Mouse (Mus musculus) C3H10T1/2 (cell line): ENCODE results near the gene Fam169a. TPM values are rescaled to one million over a fixed set of nuclear protein-coding genes. Genes with fewer than 3 reads are reported as not detected.

Experiments used
- polyA plus RNA-seq, 2 experiments: library from polyadenylated mRNA; unstranded; fragments of >200 nt; fragmentation: generic; extraction: Trizol; gene quantifications; one replicate each; pipeline ENCODE4 v1.2.1; 2012; ENCODE audit warnings: missing spikeins in 2 of 2

Fam169a gene
- polyA plus RNA-seq: under 1 TPM; 0.01 to 0.05 TPM

DNA sequence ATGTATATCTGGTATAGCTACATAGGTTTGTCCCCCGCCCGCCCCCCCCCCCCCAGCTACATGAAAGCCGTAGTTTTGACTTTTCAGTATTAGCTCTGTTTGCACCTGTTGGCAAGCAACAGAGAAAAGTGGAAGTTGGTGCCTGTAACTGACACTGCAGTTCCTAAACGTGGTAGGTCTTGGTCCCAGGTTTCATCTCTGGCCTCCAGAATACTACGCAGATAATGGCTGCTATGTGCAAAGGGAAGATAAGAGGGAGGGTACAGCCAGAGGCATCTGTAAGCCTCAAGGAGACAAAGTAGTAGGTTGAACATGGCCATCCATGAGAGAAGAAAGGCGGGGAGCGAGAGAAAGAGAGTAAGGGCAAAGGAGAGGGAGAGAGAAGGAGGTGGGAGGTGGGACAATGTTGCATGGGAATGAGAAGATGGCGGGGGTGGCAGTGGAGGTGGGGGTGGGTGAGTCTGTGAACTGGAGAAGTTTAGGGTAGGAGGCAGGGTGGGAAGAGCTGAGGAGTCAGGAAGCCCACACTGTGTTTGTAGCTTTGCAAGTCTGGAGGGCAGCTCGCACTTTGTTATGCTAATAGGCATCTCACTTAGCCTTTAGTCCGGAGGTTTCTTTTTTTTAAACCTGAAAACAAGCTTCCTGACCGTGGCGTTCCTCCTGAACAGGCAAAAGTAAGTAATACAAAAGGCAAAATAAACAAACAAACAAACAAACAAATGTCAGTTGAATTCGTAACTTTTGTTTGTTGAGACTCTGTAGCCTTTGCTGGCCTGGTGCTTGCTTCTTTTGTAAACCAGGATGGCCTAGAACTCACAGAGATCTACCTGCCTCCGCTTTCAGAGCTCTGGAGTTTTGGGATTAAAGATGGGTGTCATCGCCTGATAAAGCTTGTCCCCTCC, at the start of gene Fam169a:
Fam169a (plus strand) TSS at position 638 of the 902 bp plus-strand sequence.

GRCm38 (mm10) chr13:97034262-97034661, 32.8 kb upstream of the Fam169a start, which contains the start of gene 1700029F12Rik:
Gene 1700029F12Rik (minus strand): TSS chr13:97034362.

GRCm38 (mm10) chr13:97099187-97099852, 32.2 kb downstream of the Fam169a start, which contains the start of gene Gm6169:
Gene Gm6169 (minus strand): TSS chr13:97099237.

DNA sequence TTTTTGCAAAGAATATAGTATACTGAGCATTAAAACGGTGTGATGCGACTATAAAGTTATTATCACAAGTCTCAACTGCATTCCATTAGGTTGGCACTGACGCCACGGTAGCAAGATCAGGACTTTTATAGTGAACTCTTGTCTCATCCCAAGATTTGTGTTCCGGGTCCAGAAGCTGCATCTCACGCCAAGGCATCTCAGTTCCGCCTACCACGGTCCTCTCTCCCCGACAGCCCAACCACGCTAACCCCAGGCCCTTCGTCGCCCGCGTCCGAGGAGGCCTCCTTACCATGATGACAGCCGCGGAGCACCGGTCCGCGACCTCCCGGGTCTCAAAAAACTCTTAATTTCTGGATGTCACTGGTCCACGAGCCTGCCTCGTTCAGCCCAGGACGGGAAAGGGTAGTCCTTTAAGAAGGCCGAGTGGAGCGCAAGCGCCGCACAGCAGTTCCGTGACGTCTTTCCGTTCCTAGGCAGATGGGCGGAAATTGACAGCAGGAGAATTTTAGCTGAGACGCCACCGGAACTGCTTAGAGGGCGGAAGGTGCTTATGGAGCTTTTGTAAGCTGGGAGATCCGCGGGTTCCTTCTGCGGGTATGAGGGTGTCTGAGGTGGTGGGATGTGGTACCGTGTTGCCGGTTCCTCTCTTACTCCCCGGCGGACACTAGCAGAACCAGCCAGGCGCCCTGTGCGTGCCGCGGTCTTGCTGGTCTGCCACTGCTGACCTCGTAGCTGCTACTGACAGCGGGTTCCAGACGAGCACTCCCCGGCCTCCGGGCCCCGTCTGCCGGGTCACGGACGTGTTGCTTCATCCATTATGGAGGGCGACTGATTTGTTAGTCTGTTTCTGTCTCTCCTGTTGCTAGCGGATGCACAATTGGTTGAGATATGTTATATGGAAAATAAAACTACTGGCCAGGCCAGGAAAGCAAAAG, 70.6 kb downstream of the Fam169a start, which contains the start of the genes Gfm2 and Nsa2:
Gfm2 (plus strand) TSS at position 472 of the 935 bp plus-strand sequence.
Nsa2 (minus strand) TSS at position 472 of the 935 bp plus-strand sequence.

Other genes with a start within 250 kb of the Fam169a start
- 1 to 10 TPM in 1 of 2 experiments, under 1 TPM in 1; 0.14 to 1.3 TPM for gene Gcnt4, start 142.6 kb upstream of the Fam169a start, polyA plus RNA-seq
- gene 1700029F12Rik, start 32.9 kb upstream of the Fam169a start, polyA plus RNA-seq: not detected
- 10 to 100 TPM in 1 of 2 experiments, 1 to 10 TPM in 1; 6.5 to 15.6 TPM for gene Gm6169, start 32.0 kb downstream of the Fam169a start, polyA plus RNA-seq
- gene Gfm2, start 70.7 kb downstream of the Fam169a start, polyA plus RNA-seq: 10 to 100 TPM in 1 of 2 experiments, 1 to 10 TPM in 1; 3.4 to 10.0 TPM
- 100 to 1,000 TPM in 1 of 2 experiments, 10 to 100 TPM in 1; 55.4 to 146 TPM for gene Nsa2, start 70.7 kb downstream of the Fam169a start, polyA plus RNA-seq
- 10 to 100 TPM; 11.6 to 73.5 TPM for gene Hexb, start 131.1 kb downstream of the Fam169a start, polyA plus RNA-seq
- 10 to 100 TPM in 1 of 2 experiments, 1 to 10 TPM in 1; 2.6 to 75.2 TPM for gene Enc1, start 173.8 kb downstream of the Fam169a start, polyA plus RNA-seq